8 mouse cellular contexts compared by ENCODE assay signal in the genomic region with DNA sequence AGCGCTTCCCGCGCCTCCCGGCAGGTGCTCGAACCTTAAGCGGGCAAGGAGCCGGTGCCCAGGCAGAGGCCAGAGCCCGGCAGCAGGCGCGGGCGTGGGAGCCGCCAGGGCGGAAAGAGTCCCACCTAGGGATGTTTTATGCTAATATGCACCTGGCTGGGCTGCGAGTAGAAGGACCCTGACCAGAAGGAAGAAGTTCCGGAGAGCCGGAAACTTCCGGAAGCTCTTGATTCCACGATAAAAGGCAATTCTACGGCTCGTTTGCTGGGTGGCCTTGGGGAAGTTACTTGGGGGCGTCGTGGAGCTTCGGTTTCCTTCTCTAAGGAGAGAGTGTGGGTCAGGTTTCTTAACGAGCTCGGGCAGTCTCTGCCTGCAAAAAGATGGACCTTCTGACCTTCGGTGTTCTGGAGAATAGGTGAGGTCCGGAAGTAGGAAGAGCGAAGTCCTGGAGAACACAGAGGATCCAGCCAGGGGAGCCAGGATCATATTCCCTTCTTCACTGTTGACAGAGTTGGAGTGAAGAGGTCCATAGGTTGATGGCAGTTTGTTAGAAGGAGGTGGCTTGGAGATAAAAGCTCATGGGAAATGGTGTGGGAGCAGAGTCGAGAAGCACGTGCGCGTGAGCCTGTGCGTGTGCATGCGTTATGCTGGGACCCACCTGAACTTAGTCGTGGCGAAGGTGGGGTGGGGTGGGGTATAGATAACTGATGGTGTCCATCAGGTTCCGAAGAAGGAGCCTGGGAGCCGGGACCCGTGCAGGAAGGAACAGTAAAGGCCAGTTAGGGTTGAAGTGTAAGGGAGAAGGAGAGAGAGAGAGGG. TPM values are rescaled to one million over a fixed set of nuclear protein-coding genes. Genes with fewer than 3 reads are reported as not detected.
DNase-seq lines count a peak whose midpoint lies in the region; ATAC-seq and TF ChIP-seq lines count a peak whose summit lies in the region.
"Had no signal": no experiment of that assay in that cellular context is flagged by ENCODE, and none has a peak within 500 bp of the region (broad histone marks: within the 10 kb centered on the region; RNA-seq: fewer than 3 reads in every experiment).

No protein-coding gene starts in this region.

- peak overlapping the region; percentile 92 for H3K4me2 ChIP-seq in lung, embryonic 14.5 days
- H3K4me2 ChIP-seq in limb, embryonic 12.5 days, result peak overlapping the region; percentile 89
- H3K4me2 ChIP-seq in stomach, embryonic 14.5 days (replicated peaks; ENCODE audit: low read depth, low read length), result peak overlapping the region; percentile 89

- no peaks in the 10 kb centered on the region for H3K9me3 ChIP-seq in lung, embryonic 14.5 days (ENCODE audit: low read depth, low read length)
- H3K9me3 ChIP-seq in forebrain, embryonic 10.5 days, result no peaks in the 10 kb centered on the region
- H3K9me3 ChIP-seq in limb, embryonic 12.5 days, result no peaks in the 10 kb centered on the region
- H3K9me3 ChIP-seq in stomach, embryonic 14.5 days (ENCODE audit: control insufficient read depth, low read depth, low read length), result no peaks in the 10 kb centered on the region

- H3K36me3 ChIP-seq in lung, embryonic 14.5 days (ENCODE audit: insufficient read depth), result no peaks in the 10 kb centered on the region
- H3K36me3 ChIP-seq in forebrain, embryonic 10.5 days (replicated peaks), result no peaks in the 10 kb centered on the region
- no peaks in the 10 kb centered on the region for H3K36me3 ChIP-seq in limb, embryonic 12.5 days
- H3K36me3 ChIP-seq in stomach, embryonic 14.5 days (ENCODE audit: control insufficient read depth, insufficient read depth, low read length), result no peaks in the 10 kb centered on the region

- no peak for TF ChIP-seq CTCF in lung, embryonic 14.5 days (IDR thresholded peaks at IDR 0.05; ENCODE audit: low read depth)

- H3K27ac ChIP-seq in lung, embryonic 14.5 days (ENCODE audit: low read depth), result no peak overlapping the region
- peak overlapping the region; percentile 81 for H3K27ac ChIP-seq in forebrain, embryonic 10.5 days
- peak overlapping the region; percentile 24; the same call in 1 of the 2 replicates for H3K27ac ChIP-seq in limb, embryonic 12.5 days
- H3K27ac ChIP-seq in stomach, embryonic 14.5 days (ENCODE audit: low read length), result peak overlapping the region; percentile 39; the same call in 1 of the 2 replicates
- H3K27ac ChIP-seq: macrophage had no signal

- H3K27me3 ChIP-seq in lung, embryonic 14.5 days (ENCODE audit: insufficient read depth, low read length), result peaks cover 15% of the 10 kb centered on the region
- H3K27me3 ChIP-seq in forebrain, embryonic 10.5 days (ENCODE audit: poor library complexity, severe bottlenecking), result peaks cover 85% of the 10 kb centered on the region
- no peaks in the 10 kb centered on the region for H3K27me3 ChIP-seq in limb, embryonic 12.5 days
- H3K27me3 ChIP-seq in stomach, embryonic 14.5 days (ENCODE audit: control insufficient read depth, insufficient read depth, low read length), result no peaks in the 10 kb centered on the region

- H3K4me3 ChIP-seq in lung, embryonic 14.5 days (ENCODE audit: low read depth, low read length), result peak overlapping the region; percentile 40
- H3K4me3 ChIP-seq in forebrain, embryonic 10.5 days, result peak overlapping the region; percentile 56
- peak overlapping the region; percentile 43 for H3K4me3 ChIP-seq in limb, embryonic 12.5 days (replicated peaks)
- peak overlapping the region; percentile 30 for H3K4me3 ChIP-seq in stomach, embryonic 14.5 days (ENCODE audit: low read depth, low read length)

- peaks cover 20% of the 10 kb centered on the region for H3K4me1 ChIP-seq in lung, embryonic 14.5 days (ENCODE audit: insufficient read depth)
- H3K4me1 ChIP-seq in forebrain, embryonic 10.5 days, result peaks cover 54% of the 10 kb centered on the region
- H3K4me1 ChIP-seq in limb, embryonic 12.5 days (replicated peaks), result peaks cover 70% of the 10 kb centered on the region
- H3K4me1 ChIP-seq in stomach, embryonic 14.5 days (ENCODE audit: control insufficient read depth, insufficient read depth, low read length), result peaks cover 39% of the 10 kb centered on the region

- H3K9ac ChIP-seq in lung, embryonic 14.5 days, result peak overlapping the region; percentile 42
- H3K9ac ChIP-seq in limb, embryonic 12.5 days (replicated peaks), result peak overlapping the region; percentile 57
- H3K9ac ChIP-seq in stomach, embryonic 14.5 days (replicated peaks; ENCODE audit: low read depth, low read length), result peak overlapping the region; percentile 22; the same call in 1 of the 2 replicates

- 5% methylated on average over 39 of the region's 39 CpGs for WGBS in lung, embryonic 14.5 days
- 4% methylated on average over 39 of the region's 39 CpGs for WGBS in forebrain, embryonic 10.5 days
- WGBS in limb, embryonic 12.5 days, result 4% methylated on average over 39 of the region's 39 CpGs
- WGBS in stomach, embryonic 14.5 days, result 9% methylated on average over 34 of the region's 39 CpGs

- ATAC-seq in lung, embryonic 14.5 days (ENCODE audit: insufficient read depth), result no peak
- no peak for ATAC-seq in limb, embryonic 12.5 days (ENCODE audit: insufficient number of reproducible peaks, insufficient read depth, low FRiP score, low TSS enrichment, low read depth)
- no peak for ATAC-seq in stomach, embryonic 14.5 days (ENCODE audit: insufficient number of reproducible peaks, insufficient read depth, low FRiP score, low read depth)

- no peak for DNase-seq in lung, embryonic 14.5 days
- DNase-seq in lung, postnatal 25 days (ENCODE audit: low spot score), result no peak
- no peak for DNase-seq in forebrain, embryonic 10.5 days (ENCODE audit: extremely low spot score, low spot score)
- no peak for DNase-seq in left cerebral cortex, postnatal 25 days (ENCODE audit: low spot score in 2 of 2)
- DNase-seq in layer of hippocampus, postnatal 14 days (ENCODE audit: low spot score in 2 of 2), result no peak

- intact Hi-C loops in left cerebral cortex, postnatal 25 days (cut with DNase I), result loop anchor here (5.0 kb wide), 2 partner anchors 63 to 83 kb away; no protein-coding TSS in a partner anchor

RNA-seq across cellular contexts. Expression of a gene that starts 44.4 kb away (rescaled TPM):
- polyA plus RNA-seq in lung, embryonic 14.5 days (2014; fragmentation: Nextera tagmentation; extraction: Ambion mirVana), result 29.7 and 33.2 TPM in 2 replicates
- polyA plus RNA-seq in forebrain, embryonic 10.5 days (2016; fragmentation: Nextera tagmentation; extraction: Ambion mirVana), result 19.7 and 19.8 TPM in 2 replicates
- polyA plus RNA-seq in limb, embryonic 12.5 days (2016; fragmentation: Nextera tagmentation; extraction: Ambion mirVana), result 55.4 and 62.7 TPM in 2 replicates
- polyA plus RNA-seq in stomach, embryonic 14.5 days (2014; fragmentation: Nextera tagmentation; extraction: Ambion mirVana), result 24.3 and 27.6 TPM in 2 replicates
- total RNA-seq in left cerebral cortex, postnatal 25 days (2021), result 10 to 100 TPM; 22.0 to 30.4 TPM
- total RNA-seq in layer of hippocampus, postnatal 14 days (2021), result 10 to 100 TPM; 19.2 to 22.8 TPM
